Mouse (Mus musculus) adrenal gland, postnatal 36 days (tissue): Measurements from ENCODE around the gene Olfr146. TPM values are rescaled to one million over a fixed set of nuclear protein-coding genes. Genes with fewer than 3 reads are reported as not detected.

Experiments used
- DNase-seq, 2 experiments: peaks; one replicate each; pipeline ENCODE4 v3.0.0; 2021; ENCODE audit warnings: mixed read lengths in 1 of 2
- long read RNA-seq, 2 experiments: library from polyadenylated mRNA; stranded (forward); transcript quantifications; one replicate each; pipeline ENCODE4 v2.0.0; 2021; ENCODE audit warnings: borderline sequencing depth in 2 of 2
- microRNA-seq: library from miRNA; unstranded; fragments of <30 nt; microRNA quantifications from one replicate; pipeline ENCODE4 v1.2.0, GENCODE M21; 2021
- total RNA-seq, 2 experiments: library from RNA; stranded (reverse); gene quantifications; 2 replicates each; pipeline ENCODE4 v1.2.3; 2021

The Olfr146 gene
- not detected for total RNA-seq
- long read RNA-seq, experiment 1, result 0 reads
- long read RNA-seq, experiment 2, result 0 reads

DNA sequence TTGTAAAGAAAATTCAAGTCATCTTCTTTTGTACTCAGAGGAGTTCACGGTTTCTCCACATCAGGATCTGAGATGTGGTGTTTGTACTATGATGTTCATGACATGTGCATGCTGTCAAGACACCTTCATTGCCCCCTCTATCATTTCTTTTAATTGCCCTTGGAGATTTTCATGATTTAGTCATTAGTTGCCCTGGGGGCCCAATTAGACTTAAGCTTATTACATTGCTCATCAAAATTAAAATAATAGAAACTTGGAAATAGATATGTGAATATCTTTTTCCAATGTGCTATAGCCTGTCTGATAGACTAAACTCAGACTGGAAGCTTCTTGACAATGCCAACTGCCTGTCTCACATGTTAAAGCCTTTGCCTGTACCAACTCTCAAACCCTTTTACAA is at the start of gene Olfr146:
Gene Olfr146 (minus strand): TSS at position 101 of the 400 bp plus-strand sequence.
- DNase-seq, result no peak

DNA sequence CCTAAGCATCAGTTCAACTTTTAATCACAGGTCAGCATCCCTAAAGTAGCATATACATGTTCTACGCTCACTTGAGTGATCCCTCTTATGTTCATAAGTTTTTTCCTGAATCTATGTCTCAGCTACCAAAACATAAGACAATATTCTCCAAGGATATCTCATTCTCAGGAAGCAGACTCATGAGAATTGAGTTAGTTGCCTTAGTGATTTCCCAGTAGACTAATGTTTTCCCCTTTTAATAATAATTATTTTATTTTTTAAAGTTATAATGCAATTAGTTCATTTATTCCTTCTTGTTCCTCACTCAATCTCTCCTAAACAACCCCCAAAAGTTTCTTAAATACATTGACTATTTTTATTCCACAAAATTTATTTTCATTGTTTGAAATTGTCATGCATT is 41.7 kb upstream of the Olfr146 start, which contains the start of gene Olfr937:
Gene Olfr937 (minus strand): TSS at position 101 of the 400 bp plus-strand sequence.
- DNase-seq, result no peak

DNA sequence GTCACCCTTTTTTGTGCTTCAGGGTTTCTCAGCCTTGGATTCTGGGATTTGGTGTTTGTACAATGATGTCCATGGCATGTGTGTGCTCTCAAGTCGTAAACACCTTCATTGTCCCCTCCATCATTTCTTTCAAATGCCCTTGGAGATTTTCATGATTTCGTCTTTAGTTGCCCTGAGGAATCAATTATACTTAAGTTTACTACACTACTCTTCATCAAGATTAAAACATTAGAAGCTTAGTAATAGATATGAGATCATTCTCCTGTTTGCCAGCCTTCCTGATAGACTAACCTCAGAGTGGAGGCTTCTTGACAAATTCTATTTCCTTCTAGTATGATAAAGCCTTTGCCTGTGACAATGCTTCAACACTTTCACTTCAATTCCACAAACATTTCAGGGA is 23.6 kb downstream of the Olfr146 start, which contains the start of gene Olfr935:
Gene Olfr935 (minus strand): TSS at position 101 of the 400 bp plus-strand sequence.
- no peak for DNase-seq

DNA sequence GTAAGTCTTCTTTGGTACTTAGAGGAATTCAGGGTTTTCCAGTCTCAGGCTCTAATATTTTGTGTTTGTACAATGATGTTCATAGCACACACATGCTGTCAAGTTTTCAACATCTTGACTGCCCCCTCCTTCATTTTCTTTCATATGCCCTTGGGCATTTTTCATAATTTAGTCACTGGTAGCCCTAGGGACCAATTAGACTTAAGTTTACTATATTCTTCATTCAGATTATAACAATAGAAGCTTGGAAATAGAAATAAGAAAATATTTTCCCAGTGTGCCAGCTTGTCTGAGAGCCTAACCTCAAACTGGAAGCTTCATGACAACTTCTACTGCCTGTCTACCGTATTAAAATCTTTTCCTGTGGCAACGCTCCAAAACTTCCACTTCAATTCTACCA is 35.0 kb downstream of the Olfr146 start, which contains the start of gene Olfr934:
Gene Olfr934 (minus strand): TSS at position 101 of the 400 bp plus-strand sequence.
- no peak for DNase-seq

DNA sequence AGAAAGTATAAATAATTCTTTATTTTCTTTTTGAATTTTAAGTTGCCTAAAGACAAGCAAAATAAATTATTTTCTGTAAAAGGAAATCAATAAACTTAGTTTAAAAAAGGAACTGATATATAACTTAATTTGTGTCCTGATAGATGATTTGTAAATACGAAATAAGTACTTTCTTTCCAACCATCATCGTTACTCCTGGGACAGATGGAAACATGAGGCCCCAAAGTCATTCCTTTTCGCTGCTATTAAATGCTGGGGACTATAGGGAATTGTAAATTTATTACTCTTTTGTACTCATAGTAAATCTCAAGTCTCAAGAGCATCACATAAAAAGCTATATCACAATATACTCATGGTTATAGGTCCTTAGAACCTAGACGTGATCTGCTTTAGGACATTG is 51.2 kb downstream of the Olfr146 start, which contains the start of gene Olfr933:
Gene Olfr933 (plus strand): TSS at position 301 of the 400 bp plus-strand sequence.
- DNase-seq, result no peak

Small RNAs within 50 kb of the gene (microRNA-seq; reads per million reads assigned to microRNA genes)
- not detected for gene Gm25529

Other genes starting within 250 kb of the Olfr146 start
- not detected for gene Olfr922, start 208.8 kb downstream of the Olfr146 start, total RNA-seq
- gene Olfr923, start 196.8 kb downstream of the Olfr146 start, total RNA-seq, result not detected
- gene Olfr924, start 178.9 kb downstream of the Olfr146 start, total RNA-seq, result not detected
- gene Olfr26, start 168.3 kb downstream of the Olfr146 start, total RNA-seq, result not detected
- gene Olfr926, start 146.3 kb downstream of the Olfr146 start, total RNA-seq, result not detected
- gene Olfr930, start 93.6 kb downstream of the Olfr146 start, total RNA-seq, result not detected
- gene Olfr933, start 51.1 kb downstream of the Olfr146 start, total RNA-seq, result under 1 TPM in 1 of 2 experiments, not detected in 1; 0.10 TPM
- not detected for gene Olfr934, start 35.1 kb downstream of the Olfr146 start, total RNA-seq
- gene Olfr935, start 23.7 kb downstream of the Olfr146 start, total RNA-seq, result not detected
- not detected for gene Olfr937, start 41.6 kb upstream of the Olfr146 start, total RNA-seq
- gene Olfr938, start 55.5 kb upstream of the Olfr146 start, total RNA-seq, result not detected
- not detected for gene Olfr27, start 104.8 kb upstream of the Olfr146 start, total RNA-seq
- gene Olfr943, start 142.9 kb upstream of the Olfr146 start, total RNA-seq, result not detected
- gene Olfr944, start 178.5 kb upstream of the Olfr146 start, total RNA-seq, result not detected
- gene Olfr1537, start 226.6 kb upstream of the Olfr146 start, total RNA-seq, result not detected